Mouse (Mus musculus): ENCODE measurements around the gene Vmn2r84. TPM values are rescaled to one million over a fixed set of nuclear protein-coding genes. Genes with fewer than 3 reads are reported as not detected.

Vmn2r84 gene
- total and polyA plus RNA-seq, 2 experiments from 2014 or later = 0.03 to 0.16 TPM

DNA sequence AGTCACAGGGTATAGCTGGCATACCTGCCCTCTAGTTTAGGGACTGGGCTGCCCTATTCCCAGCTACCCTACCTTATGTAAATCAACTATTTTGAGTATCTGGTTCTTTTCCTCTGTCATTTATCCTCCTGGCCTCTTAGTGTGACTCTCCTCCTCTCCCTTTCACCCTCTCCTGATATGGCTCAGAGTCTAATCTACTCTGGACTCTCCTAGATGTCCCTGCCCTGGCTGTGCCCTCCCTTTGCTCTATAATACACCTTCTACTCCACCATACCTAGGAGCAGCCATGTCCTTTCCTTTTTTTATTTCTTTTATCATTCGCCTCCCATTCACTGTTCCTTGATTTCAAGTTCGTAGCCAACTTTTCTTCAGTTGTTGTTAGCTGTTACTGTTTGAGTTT is 19.0 kb downstream of the Vmn2r84 start:
- no peak for TF ChIP-seq CTCF (IDR thresholded peaks at IDR 0.05; ENCODE audit: low read depth)
- no peaks in the 10 kb centered on the region for H3K4me1 ChIP-seq (ENCODE audit: insufficient read depth, low read length)
- H3K9me3 ChIP-seq (ENCODE audit: low read length) = no peaks in the 10 kb centered on the region
- no peak overlapping the region for H3K27ac ChIP-seq
- no peaks in the 10 kb centered on the region for H3K27me3 ChIP-seq (ENCODE audit: insufficient read depth, low read length)
- 83% methylated on average over 2 of the region's 2 CpGs for WGBS
- DNase-seq (ENCODE audit: low spot score) (no peak), ATAC-seq (no peak)
- no peak overlapping the region for H3K9ac ChIP-seq (replicated peaks; ENCODE audit: low read length)
- H3K4me3 ChIP-seq (ENCODE audit: low read length) = no peak overlapping the region
- no peak overlapping the region for H3K4me2 ChIP-seq (ENCODE audit: low read depth, low read length)
- H3K36me3 ChIP-seq (ENCODE audit: insufficient read depth, low read length) = no peaks in the 10 kb centered on the region

DNA sequence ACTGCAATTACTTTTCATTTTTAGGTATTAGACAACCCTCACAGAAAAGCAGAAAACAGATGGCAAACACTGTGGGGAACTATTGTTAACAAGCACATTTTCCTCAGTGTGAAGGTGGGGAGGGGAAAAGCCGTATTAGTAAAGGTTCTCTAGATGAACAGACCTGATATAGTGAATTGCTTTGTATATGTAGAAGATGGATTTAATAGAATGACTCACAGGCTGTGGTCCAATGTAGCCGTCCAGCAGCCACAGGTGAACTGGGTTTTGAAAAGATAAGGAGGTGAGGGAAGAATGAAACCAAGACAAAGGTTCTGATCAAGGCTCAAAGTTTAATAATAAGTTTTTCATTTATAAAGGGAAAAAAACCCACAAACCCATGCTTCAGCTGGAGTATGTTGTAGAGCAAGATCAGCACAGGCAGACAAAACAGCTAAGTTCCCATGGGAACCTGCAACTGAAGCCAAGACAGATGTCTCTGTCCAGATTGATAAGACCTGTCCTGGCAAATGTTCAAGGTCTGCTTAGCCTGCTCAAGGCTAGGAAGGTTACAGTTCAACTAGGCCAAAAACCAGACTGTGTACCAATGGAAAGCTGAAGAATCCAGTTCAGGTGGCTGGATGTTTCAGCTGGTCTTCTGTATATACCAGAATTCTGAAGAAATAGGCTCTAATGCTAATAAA is 21.5 kb downstream of the Vmn2r84 start:
- no peak for TF ChIP-seq CTCF (IDR thresholded peaks at IDR 0.05; ENCODE audit: low read depth)
- 81% methylated on average over 2 of the region's 2 CpGs for WGBS

DNA sequence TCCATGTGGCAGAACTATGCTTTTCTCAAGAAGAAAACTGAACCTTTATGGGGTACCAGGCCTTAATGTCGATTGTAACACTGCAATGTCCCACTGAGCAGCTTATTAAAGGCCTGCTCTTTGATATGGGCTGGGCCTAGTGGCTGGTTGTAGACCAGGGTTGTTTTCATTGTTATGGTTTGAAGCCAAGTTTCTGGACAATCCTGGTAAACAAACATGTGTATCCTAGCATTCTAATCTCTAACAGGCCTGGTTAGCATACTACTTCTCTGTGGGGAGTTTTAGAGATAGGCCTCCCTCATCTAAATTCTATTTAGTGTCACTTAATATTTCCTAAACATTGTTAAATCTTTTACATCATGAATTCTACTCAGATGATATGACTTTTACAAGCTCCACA is 22.5 kb downstream of the Vmn2r84 start:
- Histone ChIP-seq H3K9ac (replicated peaks; ENCODE audit: low read length) (no peak overlapping the region), H3K4me2 (ENCODE audit: low read depth, low read length) (no peak overlapping the region), H3K9me3 (ENCODE audit: low read length) (no peaks in the 10 kb centered on the region), H3K4me1 (ENCODE audit: insufficient read depth, low read length) (no peaks in the 10 kb centered on the region), H3K4me3 (ENCODE audit: low read length) (no peak overlapping the region), H3K27ac (no peak overlapping the region), H3K36me3 (ENCODE audit: insufficient read depth, low read length) (no peaks in the 10 kb centered on the region), H3K27me3 (ENCODE audit: insufficient read depth, low read length) (no peaks in the 10 kb centered on the region)
- DNase-seq (ENCODE audit: low spot score) (no peak), ATAC-seq (no peak)
- TF ChIP-seq CTCF (IDR thresholded peaks at IDR 0.05; ENCODE audit: low read depth) = no peak
- WGBS = 58% methylated on average over 1 of the region's 1 CpGs

More for the DNA sequence above, 21.5 kb downstream of the Vmn2r84 start:
- DNase-seq (ENCODE audit: low spot score) (no peak), ATAC-seq (no peak)
- no peaks in the 10 kb centered on the region for H3K36me3 ChIP-seq (ENCODE audit: insufficient read depth, low read length)
- H3K27ac ChIP-seq = no peak overlapping the region
- H3K27me3 ChIP-seq (ENCODE audit: insufficient read depth, low read length) = no peaks in the 10 kb centered on the region
- H3K9ac ChIP-seq (replicated peaks; ENCODE audit: low read length) = no peak overlapping the region
- no peak overlapping the region for H3K4me3 ChIP-seq (ENCODE audit: low read length)
- H3K4me1 ChIP-seq (ENCODE audit: insufficient read depth, low read length) = no peaks in the 10 kb centered on the region
- no peaks in the 10 kb centered on the region for H3K9me3 ChIP-seq (ENCODE audit: low read length)
- H3K4me2 ChIP-seq (ENCODE audit: low read depth, low read length) = no peak overlapping the region

DNA sequence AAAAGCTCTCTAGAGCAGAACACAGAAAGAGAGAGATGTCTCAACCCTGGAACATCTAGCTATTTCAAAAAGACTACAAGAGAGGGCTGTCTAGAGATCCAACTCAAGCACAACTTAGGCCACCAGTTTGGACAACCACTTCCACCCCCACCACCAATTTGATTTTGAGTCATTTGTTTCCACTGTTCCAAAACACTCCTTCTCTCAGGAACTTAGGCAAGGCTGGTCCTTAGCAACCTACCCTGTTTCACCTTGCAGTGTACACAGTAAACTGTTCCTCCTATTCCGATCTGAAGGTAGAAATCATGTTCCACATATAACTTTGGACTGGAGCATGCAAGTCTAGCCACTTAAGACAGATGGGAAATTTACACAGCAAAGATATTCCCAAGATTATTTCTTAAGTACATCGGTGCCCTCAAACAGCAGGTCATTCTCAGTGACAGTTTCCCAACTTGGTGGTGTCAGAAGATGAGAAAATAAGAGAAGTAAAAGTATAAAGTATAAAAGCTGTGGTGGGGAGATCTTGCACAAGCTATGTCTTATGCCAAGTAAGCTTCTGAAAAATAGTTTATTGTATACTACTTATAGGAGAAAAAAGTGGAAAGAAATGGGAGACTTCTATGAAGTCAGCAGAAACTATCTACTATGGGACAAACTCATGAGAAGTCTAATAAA is 24.0 kb downstream of the Vmn2r84 start:
- no peak overlapping the region for H3K4me2 ChIP-seq (ENCODE audit: low read depth, low read length)
- no peak for ATAC-seq
- H3K9me3 ChIP-seq (ENCODE audit: low read length) = no peaks in the 10 kb centered on the region
- H3K27ac ChIP-seq = no peak overlapping the region
- no peaks in the 10 kb centered on the region for H3K4me1 ChIP-seq (ENCODE audit: insufficient read depth, low read length)
- 89% methylated on average over 2 of the region's 2 CpGs for WGBS
- no peak overlapping the region for H3K9ac ChIP-seq (replicated peaks; ENCODE audit: low read length)
- no peak for DNase-seq (ENCODE audit: low spot score)
- H3K4me3 ChIP-seq (ENCODE audit: low read length) = no peak overlapping the region
- no peaks in the 10 kb centered on the region for H3K27me3 ChIP-seq (ENCODE audit: insufficient read depth, low read length)
- TF ChIP-seq CTCF (IDR thresholded peaks at IDR 0.05; ENCODE audit: low read depth) = no peak
- H3K36me3 ChIP-seq (ENCODE audit: insufficient read depth, low read length) = no peaks in the 10 kb centered on the region

DNA sequence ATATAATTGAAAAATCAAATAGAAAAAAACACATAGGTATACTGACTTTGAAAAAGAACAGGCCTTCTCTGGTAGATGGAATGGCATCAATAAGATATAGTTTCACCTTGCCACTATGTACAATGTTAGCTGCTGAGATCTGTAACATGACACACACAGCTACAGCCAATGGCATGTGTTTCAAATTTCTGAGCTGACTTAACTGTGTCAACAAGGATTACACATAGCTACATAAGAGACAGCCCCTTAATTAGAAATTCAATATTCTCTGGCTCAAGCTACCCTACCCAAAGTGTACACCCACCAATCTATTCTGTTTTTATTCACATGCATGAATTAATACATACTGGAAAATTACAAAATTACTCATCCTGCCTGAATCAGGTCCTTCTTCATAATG is 25.7 kb downstream of the Vmn2r84 start:
- Histone ChIP-seq H3K9ac (replicated peaks; ENCODE audit: low read length) (no peak overlapping the region), H3K27ac (no peak overlapping the region), H3K9me3 (ENCODE audit: low read length) (no peaks in the 10 kb centered on the region), H3K4me1 (ENCODE audit: insufficient read depth, low read length) (no peaks in the 10 kb centered on the region), H3K4me3 (ENCODE audit: low read length) (no peak overlapping the region), H3K27me3 (ENCODE audit: insufficient read depth, low read length) (no peaks in the 10 kb centered on the region), H3K4me2 (ENCODE audit: low read depth, low read length) (no peak overlapping the region), H3K36me3 (ENCODE audit: insufficient read depth, low read length) (no peaks in the 10 kb centered on the region)
- TF ChIP-seq CTCF (IDR thresholded peaks at IDR 0.05; ENCODE audit: low read depth) = no peak
- ATAC-seq = no peak
- no peak for DNase-seq (ENCODE audit: low spot score)

DNA sequence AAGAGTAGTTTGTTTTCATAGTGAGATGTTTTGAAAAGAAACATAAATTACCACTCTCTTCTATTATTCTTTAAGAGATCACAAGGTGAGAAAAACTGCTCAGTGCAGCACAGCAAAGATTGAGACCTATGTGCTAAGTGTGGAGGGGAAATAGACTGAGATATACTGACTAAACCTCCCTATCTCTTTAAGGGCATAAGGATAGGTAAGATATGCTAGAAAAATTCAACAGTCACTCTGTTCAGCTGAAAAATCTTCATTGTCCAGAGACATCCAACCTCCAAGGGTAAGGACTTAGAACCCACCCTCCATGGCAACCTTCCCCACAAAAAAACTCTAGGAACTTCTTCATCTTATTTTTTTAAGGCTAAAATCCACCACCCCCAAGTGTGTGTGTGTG is 29.4 kb downstream of the Vmn2r84 start:
- DNase-seq (ENCODE audit: low spot score) (no peak), ATAC-seq (no peak)
- Histone ChIP-seq H3K4me2 (ENCODE audit: low read depth, low read length) (no peak overlapping the region), H3K36me3 (ENCODE audit: insufficient read depth, low read length) (no peaks in the 10 kb centered on the region), H3K4me1 (ENCODE audit: insufficient read depth, low read length) (no peaks in the 10 kb centered on the region), H3K4me3 (ENCODE audit: low read length) (no peak overlapping the region), H3K9ac (replicated peaks; ENCODE audit: low read length) (no peak overlapping the region), H3K27me3 (ENCODE audit: insufficient read depth, low read length) (no peaks in the 10 kb centered on the region), H3K27ac (no peak overlapping the region), H3K9me3 (ENCODE audit: low read length) (no peaks in the 10 kb centered on the region)
- TF ChIP-seq CTCF (IDR thresholded peaks at IDR 0.05; ENCODE audit: low read depth) = no peak

Data from hindbrain, postnatal 0 days (tissue).